Mouse (Mus musculus) heart, postnatal 0 days (tissue): ENCODE data around the gene Nkx2-2.

Experiments used
- CTCF ChIP-seq: IDR thresholded peaks from 2 replicates; pipeline ENCODE4 v1.5.1; 2016; ENCODE audit warnings: antibody characterized with exemption, control low read depth, low read depth
- EP300 ChIP-seq: IDR thresholded peaks from 2 replicates; pipeline ENCODE4 v1.6.1; 2016; ENCODE audit warnings: antibody characterized with exemption, low read depth

DNA sequence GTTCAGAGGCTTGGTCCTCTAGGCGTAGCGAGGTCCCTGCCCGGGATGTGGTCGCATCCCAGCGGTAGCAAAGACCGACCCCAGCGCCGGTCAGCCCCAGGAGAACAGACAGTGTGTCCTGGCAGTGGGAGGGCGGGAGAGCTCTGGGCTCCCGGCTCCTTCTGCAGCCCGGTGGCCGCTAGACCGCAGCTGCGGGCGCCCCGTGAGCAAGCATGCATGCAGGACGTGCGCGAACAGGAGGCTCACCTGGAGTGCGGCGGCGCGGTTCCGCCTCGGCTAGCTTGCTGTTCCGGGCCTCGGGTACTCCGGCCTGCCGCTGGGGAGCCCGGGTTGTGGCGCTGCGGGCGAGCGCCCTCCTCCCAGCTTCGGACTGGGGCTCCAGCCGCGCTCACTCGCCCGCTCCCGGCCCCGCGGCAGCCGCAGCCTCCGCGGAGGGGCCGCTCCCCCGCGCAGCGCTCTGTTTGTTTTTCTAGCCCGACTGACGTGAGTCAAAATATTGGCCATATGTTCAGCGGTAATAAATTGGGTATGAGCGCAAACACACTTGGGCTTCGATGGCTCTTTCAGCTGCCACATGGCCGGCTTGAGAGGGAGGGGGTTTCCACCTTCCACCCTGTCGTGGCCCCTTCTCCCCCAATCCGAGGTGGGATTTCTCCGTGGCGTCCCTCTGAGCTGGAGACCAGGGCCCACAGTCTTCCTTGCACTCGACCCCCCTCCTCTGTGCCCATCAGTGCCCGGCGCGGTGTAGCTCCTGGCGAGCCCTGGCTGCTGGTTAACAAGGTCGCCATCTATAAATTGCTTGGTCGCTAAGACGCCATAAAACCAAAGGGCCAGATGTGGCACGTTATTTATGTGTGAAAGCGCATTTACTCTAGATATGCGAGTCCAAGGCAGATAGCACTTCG is 920 bp upstream of the Nkx2-2 start:
- TF ChIP-seq CTCF, result no peak
- TF ChIP-seq EP300, result no peak
